Mouse (Mus musculus): ENCODE measurements at regions not wholly inside any gene's neighbourhood (a gene's known extent, or its start where the extent isn't known, plus 50 kb on each side); places are given as distances from the start of the nearest gene placed in this dataset.

DNA sequence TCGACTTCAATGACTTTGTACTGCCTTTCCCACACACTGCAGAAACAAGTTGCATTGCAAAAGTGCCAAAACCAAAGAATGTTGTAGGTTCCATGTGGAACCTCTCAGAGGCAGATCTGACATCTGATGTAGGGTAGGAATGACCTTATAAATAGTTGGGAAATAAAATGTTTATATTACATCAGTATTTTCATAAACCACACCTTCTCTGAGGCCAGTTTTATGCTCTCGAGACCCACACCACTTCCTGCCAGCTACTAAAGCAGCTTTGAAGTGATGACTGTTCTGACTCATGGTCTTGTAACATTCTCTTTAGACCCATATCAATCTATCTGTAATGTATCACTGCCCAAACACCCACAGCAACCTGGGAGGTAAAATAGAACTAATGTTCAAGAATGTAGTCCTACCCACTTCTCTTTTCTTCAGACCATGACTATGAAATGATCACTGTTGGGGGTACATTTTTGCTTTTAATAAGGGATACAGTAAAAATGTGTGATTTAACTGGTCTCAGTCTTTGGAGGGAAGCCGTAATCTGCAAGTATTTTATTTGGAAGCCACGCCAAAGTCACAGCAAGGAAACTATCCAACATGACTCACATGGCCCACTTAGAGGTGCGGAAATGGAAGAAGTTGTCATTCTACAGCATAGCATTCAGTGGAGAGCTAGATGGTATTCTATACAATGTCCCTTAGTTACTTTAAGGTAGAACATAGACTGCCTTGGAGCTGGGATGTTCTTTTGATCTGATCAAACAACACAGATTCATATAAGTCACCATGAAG is 199.4 kb downstream of the Snx13 start:
- no peak for DNase-seq (ENCODE audit: low spot score in 2 of 2)

- DNase-seq (ENCODE audit: low spot score in 2 of 2), result peak in 1 of 2 experiments; percentile 25
These were observed 185.3 kb downstream of the Snx13 start for GRCm38 (mm10) chr12:35232322-35232673.

DNA sequence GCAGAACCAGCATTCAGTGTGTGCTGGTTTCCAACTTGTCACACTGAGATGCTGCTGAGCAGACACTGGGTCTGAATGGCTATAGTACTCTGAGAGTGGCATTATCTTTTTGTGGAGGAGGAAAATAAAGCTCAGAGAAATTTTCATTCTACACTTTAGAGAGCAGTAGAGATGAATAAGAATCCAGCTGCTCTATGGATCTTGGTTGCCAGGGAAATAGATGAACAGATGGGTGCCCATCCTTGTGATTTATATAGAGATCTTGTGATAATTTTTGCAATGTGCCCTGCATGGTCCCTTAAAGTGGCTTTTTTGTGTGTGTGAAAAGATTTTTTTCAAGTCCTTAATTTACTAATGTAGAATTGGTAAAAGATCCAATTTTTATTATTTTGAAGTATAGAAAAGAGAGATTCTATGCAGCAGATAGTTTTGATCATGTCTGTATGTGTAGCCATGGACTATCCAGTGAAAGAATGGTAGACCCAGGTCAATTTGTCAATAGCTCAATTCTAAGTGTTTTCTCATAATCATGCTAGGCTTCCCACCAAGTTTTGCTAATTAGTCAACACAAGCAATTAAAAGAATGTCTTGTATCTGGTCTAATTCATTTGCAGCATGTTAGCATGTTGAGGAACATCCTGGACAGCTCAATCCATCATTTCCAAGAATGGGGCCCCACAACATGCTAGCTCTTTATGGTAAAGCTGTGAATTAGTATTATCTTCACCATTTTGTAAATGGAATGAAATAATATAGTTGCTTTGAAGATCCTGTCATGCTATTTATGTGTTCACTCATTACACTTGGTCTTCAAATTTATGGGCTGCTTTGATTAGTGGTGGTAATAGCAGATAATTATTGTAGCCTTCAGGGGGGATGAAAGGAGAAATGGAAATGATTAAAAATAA is 184.7 kb downstream of the Snx13 start:
- peak; percentile 8 to 39 for DNase-seq (ENCODE audit: low spot score in 2 of 2)

- no peak for DNase-seq (ENCODE audit: low spot score in 2 of 2)
These were observed 173.4 kb downstream of the Snx13 start for GRCm38 (mm10) chr12:35220429-35220828.

DNA sequence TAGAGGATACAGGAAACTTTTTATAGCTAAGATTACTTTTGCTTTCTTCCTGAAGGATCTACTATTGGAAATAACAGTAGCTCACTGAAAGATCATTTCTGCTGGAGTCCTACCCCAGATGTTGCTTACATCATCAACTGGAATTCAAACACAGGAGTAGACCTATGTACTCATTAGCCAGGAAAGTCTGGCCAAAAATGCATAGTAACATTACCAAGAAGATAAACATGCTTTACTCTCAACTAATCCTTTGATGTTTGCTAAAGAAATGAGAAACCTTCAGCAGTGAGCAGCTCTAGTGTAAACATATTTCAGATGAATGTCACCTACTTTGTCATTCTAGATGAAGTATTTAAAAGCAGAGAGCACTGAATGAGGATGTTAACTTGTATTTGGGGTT is 173.0 kb downstream of the Snx13 start:
- DNase-seq (ENCODE audit: low spot score in 2 of 2), result no peak

- DNase-seq (ENCODE audit: low spot score in 2 of 2), result no peak
These were observed 169.7 kb downstream of the Snx13 start for GRCm38 (mm10) chr12:35216725-35217124.

- DNase-seq (ENCODE audit: low spot score in 2 of 2), result no peak
These were observed 162.4 kb downstream of the Snx13 start for GRCm38 (mm10) chr12:35209399-35209798.

DNA sequence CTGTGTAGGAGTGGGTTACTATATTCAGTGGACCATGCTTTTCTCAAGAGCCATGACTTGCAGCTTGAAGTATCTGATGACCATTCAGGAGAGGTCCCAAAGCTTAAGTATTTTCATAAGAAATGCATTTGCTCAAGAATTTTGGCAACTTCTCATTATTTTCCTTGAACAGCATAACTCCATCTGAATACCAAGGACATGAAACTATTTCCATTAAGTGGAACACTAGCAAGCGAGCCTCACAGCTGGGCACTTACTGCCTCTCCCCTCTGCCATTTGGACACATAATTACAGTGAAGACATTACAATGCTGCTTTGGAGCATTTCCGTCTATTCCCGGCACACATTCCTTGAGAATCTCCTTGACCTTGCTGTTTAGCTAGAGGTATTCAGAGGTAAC is 160.6 kb downstream of the Snx13 start:
- DNase-seq (ENCODE audit: low spot score in 2 of 2), result no peak

DNA sequence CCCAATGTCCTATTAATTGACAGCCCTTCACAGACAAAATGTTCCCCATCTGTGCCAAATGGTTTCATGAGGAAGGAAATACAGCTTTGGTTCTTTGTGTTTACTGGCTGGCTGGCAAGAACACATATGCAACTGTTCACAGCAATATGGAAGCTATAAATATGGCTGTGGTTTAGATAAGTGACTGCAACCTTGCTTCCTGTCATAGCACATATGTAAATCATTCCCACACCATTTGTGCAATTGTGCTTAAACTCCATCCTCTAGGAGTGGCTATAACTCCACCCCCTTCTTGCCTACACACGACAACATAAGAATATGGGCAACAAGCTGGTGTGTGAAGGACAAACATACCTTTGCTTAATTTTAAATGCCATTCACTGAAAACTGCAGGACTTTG is 156.4 kb downstream of the Snx13 start:
- DNase-seq (ENCODE audit: low spot score in 2 of 2), result no peak

- no peak for DNase-seq (ENCODE audit: low spot score in 2 of 2)
These were observed 153.1 kb downstream of the Snx13 start for GRCm38 (mm10) chr12:35200110-35200509.

Small RNA genes in the stretch of these regions (microRNA-seq; reads per million reads assigned to microRNA genes)
- gene Gm44396, result 0 reads per million in 2 experiments

Data from layer of hippocampus, adult 18-20 months (tissue).